Mouse (Mus musculus): ENCODE results near the gene Tmem41b.
"Not testable (repeated sequence)": the region's sequence is repeated elsewhere in the genome, so short reads cannot be mapped to it uniquely, and the experiment has no call there.

Gene Tmem41b

GRCm38 (mm10) chr7:109986775-109987174 lies at the start of gene Tmem41b:
Tmem41b (minus strand) TSS chr7:109986929.
- DNase-seq: peak; percentile 56

GRCm38 (mm10) chr7:110030342-110030741 lies 43.6 kb upstream of the Tmem41b start:
- DNase-seq: no peak

GRCm38 (mm10) chr7:110028826-110029225 lies 42.1 kb upstream of the Tmem41b start:
- no peak for DNase-seq

- DNase-seq: no peak
Measured at GRCm38 (mm10) chr7:110026594-110026993, 39.9 kb upstream of the Tmem41b start.

GRCm38 (mm10) chr7:110023553-110023952 lies 36.8 kb upstream of the Tmem41b start:
- no peak for DNase-seq

GRCm38 (mm10) chr7:110018631-110019482 lies 32.1 kb upstream of the Tmem41b start:
- peak; percentile 73 for DNase-seq

GRCm38 (mm10) chr7:110018117-110018630 lies 31.4 kb upstream of the Tmem41b start, which contains the start of gene Ipo7:
Ipo7 (plus strand) TSS chr7:110018274.
- peak; percentile 91 for DNase-seq

GRCm38 (mm10) chr7:110014272-110014671 lies 27.5 kb upstream of the Tmem41b start:
- no peak for DNase-seq

GRCm38 (mm10) chr7:110011417-110011816 lies 24.7 kb upstream of the Tmem41b start:
- no peak for DNase-seq

- no peak for DNase-seq
Measured at GRCm38 (mm10) chr7:110009084-110009483, 22.4 kb upstream of the Tmem41b start.

- no peak for DNase-seq
Measured at GRCm38 (mm10) chr7:110008513-110008912, 21.8 kb upstream of the Tmem41b start.

- DNase-seq: no peak
Measured at GRCm38 (mm10) chr7:110006471-110007195, 19.9 kb upstream of the Tmem41b start.

- DNase-seq: no peak
Measured at GRCm38 (mm10) chr7:110005976-110006375, 19.2 kb upstream of the Tmem41b start.

- DNase-seq: peak; percentile 78
Measured at GRCm38 (mm10) chr7:110002968-110003367, 16.2 kb upstream of the Tmem41b start.

GRCm38 (mm10) chr7:110002092-110002491 lies 15.4 kb upstream of the Tmem41b start:
- no peak for DNase-seq

- no peak for DNase-seq
Measured at GRCm38 (mm10) chr7:109998388-109998787, 11.7 kb upstream of the Tmem41b start.

GRCm38 (mm10) chr7:109993157-109993959 lies 6.6 kb upstream of the Tmem41b start:
- DNase-seq: no peak

GRCm38 (mm10) chr7:109991286-109991685 lies 4.6 kb upstream of the Tmem41b start:
- no peak for DNase-seq

- DNase-seq: peak; percentile 99
Measured at GRCm38 (mm10) chr7:109986133-109986669, 528 bp downstream of the Tmem41b start.

GRCm38 (mm10) chr7:109985661-109986132 lies 1.0 kb downstream of the Tmem41b start:
- no peak for DNase-seq

- not testable (repeated sequence) for DNase-seq
Measured at GRCm38 (mm10) chr7:109984608-109985007, 2.1 kb downstream of the Tmem41b start.

GRCm38 (mm10) chr7:109977131-109977530 lies 9.6 kb downstream of the Tmem41b start:
- not testable (repeated sequence) for DNase-seq
